Mouse (Mus musculus) T-helper 17 cell (primary cell): ENCODE results near the gene Kng1.

ENCODE experiments used
- in situ Hi-C, 2 experiments: fragments of 300-600 bp; cut with MboI, MseI; formaldehyde crosslinking; loops; 1 replicate in 1 of 2; 2 replicates in 1 of 2; pipeline ENCODE4 v1.15.1; 2025; ENCODE audit warnings: high pct_unique_total_duplicates in 2 of 2

Gene Kng1

GRCm38 (mm10) chr16:23109350-23110280, 52.0 kb downstream of the Kng1 start:
- in situ Hi-C loops = loop anchor here in 1 of 2 experiments (25.0 kb wide), 1 partner anchor 847 kb away; the partner anchor contains the start of gene Tra2b

- in situ Hi-C loops = loop anchor here in 1 of 2 experiments (25.0 kb wide), 1 partner anchor 850 kb away; the partner anchor contains the start of gene Tra2b
Observed at GRCm38 (mm10) chr16:23112348-23112747, 54.7 kb downstream of the Kng1 start.

GRCm38 (mm10) chr16:23112861-23113435, 55.3 kb downstream of the Kng1 start:
- in situ Hi-C loops = loop anchor here in 1 of 2 experiments (25.0 kb wide), 1 partner anchor 851 kb away; the partner anchor contains the start of gene Tra2b

- in situ Hi-C loops = loop anchor here in 1 of 2 experiments (25.0 kb wide), 1 partner anchor 852 kb away; the partner anchor contains the start of gene Tra2b
Observed at GRCm38 (mm10) chr16:23113903-23114302, 56.2 kb downstream of the Kng1 start.

- in situ Hi-C loops = loop anchor here in 1 of 2 experiments (25.0 kb wide), 1 partner anchor 852 kb away; the partner anchor contains the start of gene Tra2b
Observed at GRCm38 (mm10) chr16:23114339-23115171, 56.9 kb downstream of the Kng1 start.

- in situ Hi-C loops = loop anchor here in 1 of 2 experiments (25.0 kb wide), 1 partner anchor 853 kb away; the partner anchor contains the start of gene Tra2b
Observed at GRCm38 (mm10) chr16:23115486-23115885, 57.8 kb downstream of the Kng1 start.

- in situ Hi-C loops = loop anchor here in 1 of 2 experiments (25.0 kb wide), 1 partner anchor 855 kb away; the partner anchor contains the start of gene Tra2b
Observed at GRCm38 (mm10) chr16:23117173-23117572, 59.5 kb downstream of the Kng1 start.

- in situ Hi-C loops = loop anchor here in 1 of 2 experiments (25.0 kb wide), 1 partner anchor 860 kb away; the partner anchor contains the start of gene Tra2b
Observed at GRCm38 (mm10) chr16:23122446-23122845, 64.8 kb downstream of the Kng1 start.

- in situ Hi-C loops = loop anchor here in 1 of 2 experiments (25.0 kb wide), 1 partner anchor 861 kb away; the partner anchor contains the start of gene Tra2b
Observed at GRCm38 (mm10) chr16:23123104-23123503, 65.4 kb downstream of the Kng1 start.

- in situ Hi-C loops = loop anchor here in 1 of 2 experiments (25.0 kb wide), 1 partner anchor 862 kb away; the partner anchor contains the start of gene Tra2b
Observed at GRCm38 (mm10) chr16:23124398-23124797, 66.7 kb downstream of the Kng1 start.

- in situ Hi-C loops = loop anchor here (5.0 kb wide), 3 partner anchors 40 to 250 kb away; no protein-coding TSS in a partner anchor
Observed at GRCm38 (mm10) chr16:23127311-23127672, 69.6 kb downstream of the Kng1 start.

GRCm38 (mm10) chr16:23127673-23128375, 70.2 kb downstream of the Kng1 start, which contains the start of gene Rfc4:
Rfc4 (minus strand) TSS chr16:23127737.
- in situ Hi-C loops = loop anchor here (5.0 kb wide), 3 partner anchors 41 to 251 kb away; no protein-coding TSS in a partner anchor

GRCm38 (mm10) chr16:23130303-23130702, 72.6 kb downstream of the Kng1 start:
- in situ Hi-C loops = loop anchor here in 1 of 2 experiments (5.0 kb wide), 1 partner anchor 253 kb away; no protein-coding TSS in a partner anchor
